Mouse (Mus musculus) lung, postnatal 10 days (tissue): ENCODE results near the gene Cfl1.

Source experiments
- DNase-seq: peaks from one replicate; pipeline ENCODE4 v3.0.0; 2021

The Cfl1 gene

DNA sequence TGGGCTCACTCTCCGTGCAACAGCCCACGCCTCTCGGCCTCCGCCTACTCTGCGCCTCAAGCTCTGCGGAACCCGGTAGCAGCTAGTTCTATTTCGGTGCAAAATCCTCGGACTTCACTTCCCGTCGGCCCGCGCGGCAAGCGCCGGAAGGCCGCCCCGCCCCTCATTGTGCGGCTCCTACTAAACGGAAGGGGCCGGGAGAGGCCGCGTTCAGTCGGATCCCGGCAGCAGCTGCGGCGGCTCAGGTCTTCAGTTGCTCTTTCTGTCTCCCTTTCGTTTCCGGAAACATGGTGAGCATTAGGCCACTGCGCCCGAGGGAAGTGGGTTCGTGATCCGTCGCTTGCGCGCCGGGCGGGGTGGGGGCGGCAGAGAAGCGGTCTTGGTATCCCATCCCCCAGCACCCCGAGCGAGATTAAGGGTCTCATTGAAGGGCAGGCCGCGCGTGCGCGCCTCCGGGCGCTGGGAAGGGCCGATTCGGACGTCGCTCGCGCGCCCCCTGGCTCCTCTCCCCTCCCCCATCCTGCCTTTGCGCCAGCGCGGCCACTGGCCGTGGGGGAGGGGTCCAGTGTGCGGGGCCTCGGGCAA lies at the start of gene Cfl1:
TSS of gene Cfl1 (plus strand) at position 143 of the 585 bp plus-strand sequence.
- peak; percentile 98 for DNase-seq

DNA sequence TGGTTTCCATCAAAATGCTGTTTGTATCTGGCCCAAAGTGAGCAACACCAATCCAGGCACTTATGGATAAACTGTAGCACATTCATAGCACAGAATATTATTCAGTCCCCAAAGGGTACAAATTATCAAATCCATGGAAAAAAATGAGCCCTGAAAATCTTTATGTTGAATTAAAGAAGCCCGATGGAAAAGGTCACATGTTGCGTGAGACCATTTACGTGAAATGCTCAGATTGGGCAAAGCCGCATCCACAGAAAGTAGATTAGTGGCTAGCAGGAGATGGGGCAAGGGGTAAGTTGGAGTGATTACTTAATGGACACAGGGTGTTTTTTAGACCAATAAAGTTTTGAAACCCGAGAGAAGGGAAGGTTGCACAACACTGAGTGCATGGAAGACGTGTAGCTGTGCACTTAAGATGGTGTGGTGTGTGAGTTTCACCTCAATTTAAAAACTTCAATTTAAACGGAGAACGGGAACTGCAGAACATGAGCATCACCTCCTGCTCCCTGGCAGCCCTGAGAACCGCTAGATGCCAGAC lies 45.8 kb upstream of the Cfl1 start:
- no peak for DNase-seq

DNA sequence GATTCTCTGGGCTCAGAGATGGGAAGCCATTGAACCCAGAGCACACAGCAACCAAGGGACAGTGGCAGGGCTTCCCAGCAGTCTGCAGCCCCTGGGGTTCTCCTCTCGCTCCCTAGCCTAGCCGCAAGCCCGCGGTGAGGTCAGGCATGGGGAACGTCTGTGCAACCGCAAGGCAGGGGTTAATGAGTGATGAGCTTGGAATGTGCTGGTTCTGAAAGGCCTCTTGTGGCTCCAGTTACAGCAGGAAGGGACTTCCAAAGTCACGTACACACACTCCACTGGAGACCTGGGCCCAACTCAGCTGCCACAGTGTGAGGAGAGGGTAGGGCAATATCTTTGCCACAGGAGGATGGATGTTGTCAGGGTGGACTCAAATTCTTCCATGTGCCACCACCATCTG lies 45.3 kb upstream of the Cfl1 start:
- no peak for DNase-seq

DNA sequence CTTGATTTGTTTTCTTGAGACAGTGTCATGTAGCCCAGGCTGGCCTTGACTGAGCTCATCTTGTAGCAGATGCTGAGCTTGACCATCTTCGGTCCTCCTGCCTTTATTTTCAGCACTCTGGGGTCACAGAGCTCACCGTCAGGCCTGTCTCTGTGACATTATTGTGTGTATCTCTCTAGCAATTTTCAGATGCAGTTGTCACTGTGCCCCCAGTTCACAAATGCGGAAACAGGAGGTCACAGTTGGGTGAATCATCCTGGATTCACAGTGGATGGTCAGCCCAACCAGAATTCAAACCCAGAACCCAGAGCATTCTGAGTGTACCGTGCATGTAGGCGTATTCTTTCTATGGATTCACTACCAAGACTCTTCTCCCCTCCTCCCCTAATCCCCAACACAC lies 44.5 kb upstream of the Cfl1 start:
- DNase-seq = no peak

DNA sequence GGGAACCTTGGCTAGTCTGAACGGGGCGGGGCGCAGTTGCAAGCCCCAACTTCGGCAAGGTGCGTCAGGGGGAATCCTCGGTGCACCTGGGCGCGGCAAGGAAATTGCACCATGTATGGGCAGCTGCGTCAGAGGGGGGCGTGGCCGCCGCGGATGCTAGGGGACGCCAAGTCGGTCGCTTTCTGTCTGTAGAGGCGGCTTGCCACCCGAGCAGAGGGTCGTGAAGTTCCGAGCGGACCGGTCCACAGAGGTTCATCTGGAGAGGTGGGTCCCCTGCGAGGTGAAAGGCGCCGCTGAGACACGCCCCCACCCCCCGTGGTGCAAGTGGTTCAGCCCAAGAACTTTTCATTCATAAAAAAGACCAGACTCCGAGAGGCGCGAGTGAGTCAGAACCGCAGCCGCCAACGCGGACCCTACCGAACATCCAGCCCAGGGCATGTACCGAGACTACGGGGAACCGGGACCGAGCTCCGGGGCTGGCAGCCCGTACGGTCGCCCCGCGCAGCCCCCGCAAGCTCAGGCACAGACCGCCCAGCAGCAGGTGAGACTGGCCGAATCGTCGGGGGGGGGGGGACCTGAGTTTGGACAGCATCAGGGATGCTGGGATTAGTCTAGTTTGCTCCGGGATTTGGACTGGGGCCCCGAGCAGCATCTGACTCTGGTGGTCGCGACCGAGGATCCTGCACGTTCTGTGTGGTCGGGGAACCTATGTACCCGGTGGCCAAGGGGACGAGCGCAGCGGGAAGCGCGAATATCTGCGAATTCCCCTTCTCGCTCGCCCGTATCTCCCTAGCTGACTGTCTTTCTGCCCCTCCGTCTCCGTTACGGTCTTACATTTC lies 42.5 kb upstream of the Cfl1 start, which contains the start of gene Fosl1:
TSS of gene Fosl1 (plus strand) at position 33 of the 839 bp plus-strand sequence.
- peak; percentile 78 for DNase-seq

DNA sequence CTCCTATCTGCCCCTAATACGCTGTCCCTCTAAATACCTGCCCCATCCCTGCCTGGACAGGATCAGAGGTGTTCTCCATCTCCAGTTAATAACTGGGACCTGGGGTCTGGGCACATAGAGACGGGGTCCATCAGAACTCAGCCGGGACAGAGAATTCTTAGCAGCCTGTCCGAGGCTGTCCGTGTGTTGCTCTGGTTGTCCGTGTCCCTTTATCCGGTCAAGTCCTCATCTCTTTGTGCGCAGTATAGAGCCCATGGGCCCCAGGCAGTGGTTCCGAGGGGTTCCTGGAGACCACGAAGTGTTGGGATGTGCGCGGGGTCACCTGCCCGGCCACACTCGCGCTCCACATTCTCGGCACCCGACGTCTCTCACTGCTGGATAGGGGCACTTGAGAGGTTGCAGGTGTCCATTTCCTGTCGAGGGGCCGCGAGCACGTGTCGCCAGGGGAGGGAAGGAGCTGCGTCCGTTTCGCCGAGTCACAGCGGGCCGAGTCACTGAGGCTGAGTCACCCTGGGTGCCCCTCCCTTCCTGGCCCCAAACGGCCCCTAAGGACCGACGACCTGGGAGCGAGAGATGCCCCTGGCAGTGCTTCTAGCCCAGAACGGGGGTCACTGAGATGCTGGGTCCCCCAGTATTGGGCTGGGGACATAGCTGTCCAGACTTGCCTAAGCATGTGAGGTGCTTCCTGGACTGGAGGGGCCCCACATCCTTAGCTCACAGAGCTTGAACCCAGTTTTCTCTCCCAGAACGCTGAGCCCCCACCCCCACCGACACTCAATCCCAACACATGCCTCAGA lies 41.7 kb upstream of the Cfl1 start:
- no peak for DNase-seq

DNA sequence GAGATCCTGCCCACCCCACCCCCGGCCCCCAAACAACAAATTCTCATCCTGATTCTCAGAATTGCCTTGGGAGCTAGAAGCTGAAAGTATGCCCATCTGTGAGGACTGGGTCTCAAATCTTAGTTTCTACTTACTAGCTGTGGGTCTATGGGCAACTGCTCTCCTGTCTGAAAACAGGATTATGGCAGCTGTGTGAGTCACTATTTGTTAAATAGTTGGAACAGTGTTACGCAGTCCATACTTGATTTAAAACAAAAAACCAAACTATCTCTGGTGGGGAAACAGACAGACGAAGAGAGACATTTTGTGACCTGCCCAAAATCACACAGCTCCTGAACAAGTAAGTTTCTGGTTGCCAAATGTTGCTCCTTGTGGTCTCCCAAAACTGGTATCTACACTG lies 40.6 kb upstream of the Cfl1 start:
- no peak for DNase-seq

DNA sequence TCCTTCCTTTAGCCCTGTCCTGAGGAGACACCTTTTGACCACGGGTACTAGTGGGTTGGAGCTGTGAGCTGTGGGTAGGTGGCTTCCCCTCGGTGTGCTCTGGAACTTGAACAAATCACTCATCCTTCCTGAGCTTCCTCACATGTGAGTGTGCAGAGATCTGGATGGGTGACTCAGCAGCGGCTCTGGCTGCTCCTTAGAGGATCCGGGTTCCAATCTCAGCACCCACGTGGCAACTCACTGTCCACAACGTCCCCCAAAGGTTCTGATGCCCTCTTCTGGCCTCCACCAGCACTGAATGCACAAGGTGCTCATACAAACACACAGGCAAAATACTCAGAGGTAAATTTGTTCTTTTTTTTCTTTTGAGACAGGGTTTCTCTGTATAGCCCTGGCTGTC lies 38.5 kb upstream of the Cfl1 start:
- DNase-seq = no peak

DNA sequence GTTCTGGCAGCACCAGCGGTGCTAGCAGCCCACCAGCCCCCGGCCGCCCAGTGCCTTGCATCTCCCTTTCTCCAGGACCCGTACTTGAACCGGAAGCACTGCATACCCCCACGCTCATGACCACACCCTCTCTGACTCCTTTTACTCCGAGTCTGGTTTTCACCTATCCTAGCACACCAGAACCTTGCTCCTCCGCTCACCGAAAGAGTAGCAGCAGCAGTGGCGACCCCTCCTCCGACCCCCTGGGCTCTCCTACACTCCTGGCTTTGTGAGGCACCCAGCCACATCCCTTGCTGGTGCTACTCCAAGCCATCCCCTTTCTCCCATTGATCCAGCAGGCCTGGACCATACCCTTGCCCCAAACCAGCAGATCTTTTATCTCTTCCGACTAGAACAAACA lies 35.2 kb upstream of the Cfl1 start:
- no peak for DNase-seq

DNA sequence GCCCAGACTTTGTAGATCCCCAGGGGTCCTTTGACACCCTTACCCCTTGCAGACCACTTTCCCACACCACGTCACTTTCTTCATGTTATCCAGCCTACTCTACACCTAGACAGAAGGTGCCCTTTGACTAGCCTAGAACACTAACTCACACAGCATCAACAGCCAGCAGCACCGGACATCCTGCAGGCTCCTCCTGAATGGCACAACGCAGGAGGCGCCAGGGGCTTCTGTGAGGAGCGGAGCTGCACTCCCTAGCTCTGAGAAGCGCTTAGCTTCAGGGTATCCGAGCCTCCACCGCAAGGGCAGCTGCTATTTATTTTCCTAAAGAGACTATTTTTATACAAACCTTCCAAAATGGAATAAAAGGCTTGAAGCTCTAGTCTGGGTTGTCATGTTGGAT lies 34.7 kb upstream of the Cfl1 start:
- DNase-seq = no peak

DNA sequence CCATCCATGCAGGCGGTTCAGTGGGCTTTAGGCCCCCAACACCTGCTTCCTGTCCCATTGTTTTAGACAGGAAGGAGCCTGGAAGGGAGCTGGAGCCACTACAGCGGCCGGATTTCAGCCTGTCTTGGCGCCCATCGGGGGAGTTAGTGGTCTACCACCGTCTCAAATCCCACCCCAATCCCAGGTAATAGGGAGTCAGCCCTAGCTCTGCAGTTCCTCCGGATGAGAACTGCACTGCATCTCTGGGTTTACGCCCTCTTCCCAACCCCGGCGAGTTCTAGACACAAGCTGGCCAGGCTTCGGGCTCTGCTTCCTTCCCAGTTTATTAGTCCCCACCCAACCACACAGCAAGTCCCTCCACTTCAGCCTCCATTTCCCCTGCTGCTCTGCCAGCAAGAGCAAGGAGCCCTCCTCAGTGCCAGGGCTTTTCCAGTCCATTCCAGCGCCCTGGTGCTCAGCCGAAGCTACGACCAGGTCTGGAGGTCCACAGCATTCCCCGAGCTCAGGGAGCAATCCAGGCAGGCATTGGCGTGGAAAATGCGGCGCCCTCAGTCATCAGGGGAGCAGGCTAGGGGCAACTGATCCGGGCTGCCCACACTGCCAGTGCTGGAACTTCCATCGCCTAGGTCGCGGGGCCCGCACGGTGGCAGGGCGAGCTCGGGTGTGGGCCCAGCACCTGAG lies 33.9 kb upstream of the Cfl1 start:
- peak; percentile 70 for DNase-seq

DNA sequence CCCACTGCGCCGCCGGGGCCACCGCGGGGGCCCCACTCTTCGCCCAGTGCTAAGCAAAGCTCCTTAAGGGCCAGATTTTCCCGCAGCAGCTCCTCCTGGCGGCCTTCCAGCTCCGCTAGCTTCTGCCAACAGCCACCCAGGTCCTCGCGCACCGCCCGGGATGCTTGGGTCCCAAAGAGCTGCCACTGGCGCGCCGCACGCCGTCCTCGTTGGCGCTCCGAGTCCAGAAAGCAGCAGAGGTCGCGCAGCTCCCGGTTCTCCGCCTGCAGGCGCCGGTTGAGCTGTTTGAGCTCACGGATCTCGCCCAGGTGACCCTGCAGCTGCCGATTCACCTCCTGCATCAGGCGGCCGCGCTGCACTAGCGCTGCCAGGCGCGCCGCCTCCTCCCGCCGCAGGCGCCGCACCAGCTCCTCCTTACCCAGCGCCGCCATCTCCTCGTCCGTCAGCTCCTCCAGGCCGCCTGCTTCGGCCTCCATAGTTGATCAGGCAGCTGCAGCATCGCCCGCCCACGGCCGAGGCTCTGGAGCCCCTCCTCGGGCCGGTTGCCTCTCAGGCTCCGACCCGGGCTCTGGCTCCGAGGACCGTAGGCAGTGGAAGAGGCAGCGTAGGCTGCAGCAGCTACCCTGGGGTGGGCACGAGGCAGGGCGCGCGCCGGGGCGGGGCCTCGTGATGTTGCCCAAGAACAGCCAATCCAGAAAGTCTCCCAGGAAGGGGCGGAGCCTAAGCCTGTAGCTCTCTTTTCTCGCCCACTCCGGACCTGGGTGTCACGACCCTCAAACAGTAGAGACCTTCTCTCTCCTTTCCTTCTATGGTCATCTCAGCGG lies 33.1 kb upstream of the Cfl1 start:
- peak; percentile 97 for DNase-seq

DNA sequence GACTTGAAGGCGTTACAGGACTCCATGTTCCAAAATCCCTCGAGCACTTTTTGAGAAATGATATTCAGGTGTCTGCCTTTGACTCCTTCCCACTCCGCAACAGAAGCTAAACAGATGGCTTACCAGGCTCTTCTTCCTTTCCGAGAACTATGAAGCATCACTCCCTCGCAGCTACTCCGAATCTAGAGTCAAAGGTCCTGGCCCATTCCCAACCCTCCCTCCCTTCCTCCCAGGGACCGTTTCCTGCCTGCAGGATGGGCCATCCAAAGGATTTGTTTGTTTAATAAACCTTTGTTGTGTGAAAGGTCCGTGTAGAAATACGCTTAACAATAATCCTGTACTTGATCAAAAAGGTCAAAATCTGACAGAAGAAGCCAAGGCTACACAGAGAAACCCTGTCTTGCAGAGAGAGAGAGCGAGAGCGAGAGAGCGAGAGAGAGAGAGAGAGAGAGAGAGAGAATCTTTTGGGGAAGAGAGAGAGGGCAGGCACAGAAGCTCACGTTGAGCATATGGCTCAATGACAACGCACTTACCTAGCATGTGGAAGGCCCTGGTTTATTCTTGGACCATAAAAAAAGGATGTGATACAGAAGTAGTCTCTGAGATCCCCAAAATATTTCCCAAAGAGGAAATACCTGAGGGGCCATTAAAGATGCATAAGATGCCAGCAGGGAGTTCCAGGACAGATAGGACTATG lies 32.4 kb upstream of the Cfl1 start, which contains the start of gene Ccdc85b:
TSS of gene Ccdc85b (minus strand) at position 149 of the 697 bp plus-strand sequence.
- DNase-seq = no peak

DNA sequence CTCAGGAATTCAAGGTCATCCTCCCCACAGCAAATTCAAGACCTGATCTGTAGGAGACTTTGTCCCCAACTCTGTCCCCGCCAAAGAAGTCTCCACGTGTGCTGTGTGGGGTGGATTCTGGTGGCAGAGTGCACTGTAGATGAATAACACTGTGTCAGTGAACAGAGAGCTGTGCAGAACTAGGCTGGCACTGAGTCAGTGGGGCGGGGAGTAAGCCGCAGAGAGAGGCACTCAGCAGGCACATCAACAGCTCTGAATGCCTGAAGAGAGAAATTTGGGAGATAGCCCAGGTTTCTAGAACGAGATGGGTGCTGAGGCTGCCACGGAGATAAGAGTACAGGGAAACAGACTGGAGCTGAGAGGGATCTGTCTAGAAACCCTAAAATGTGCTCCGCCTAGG lies 31.2 kb upstream of the Cfl1 start:
- DNase-seq = no peak

DNA sequence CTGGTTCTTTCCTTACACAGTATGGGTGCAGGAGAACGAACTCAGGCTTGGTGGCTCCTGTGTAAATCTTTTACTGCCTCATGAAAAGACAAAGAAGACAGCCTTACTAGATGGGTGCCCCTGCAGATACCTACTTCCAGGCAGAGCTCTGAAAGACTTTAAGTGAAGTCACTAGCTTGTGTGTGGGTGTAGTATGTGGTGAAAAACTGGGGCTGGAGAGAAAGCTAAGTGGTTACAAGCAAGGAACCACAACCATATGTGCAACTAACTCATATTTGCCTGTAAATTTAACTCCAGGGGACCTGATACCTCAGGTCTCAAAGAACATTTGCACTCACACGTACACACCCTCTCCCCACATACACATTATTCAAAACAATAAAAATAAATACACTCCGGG lies 30.4 kb upstream of the Cfl1 start:
- no peak for DNase-seq

DNA sequence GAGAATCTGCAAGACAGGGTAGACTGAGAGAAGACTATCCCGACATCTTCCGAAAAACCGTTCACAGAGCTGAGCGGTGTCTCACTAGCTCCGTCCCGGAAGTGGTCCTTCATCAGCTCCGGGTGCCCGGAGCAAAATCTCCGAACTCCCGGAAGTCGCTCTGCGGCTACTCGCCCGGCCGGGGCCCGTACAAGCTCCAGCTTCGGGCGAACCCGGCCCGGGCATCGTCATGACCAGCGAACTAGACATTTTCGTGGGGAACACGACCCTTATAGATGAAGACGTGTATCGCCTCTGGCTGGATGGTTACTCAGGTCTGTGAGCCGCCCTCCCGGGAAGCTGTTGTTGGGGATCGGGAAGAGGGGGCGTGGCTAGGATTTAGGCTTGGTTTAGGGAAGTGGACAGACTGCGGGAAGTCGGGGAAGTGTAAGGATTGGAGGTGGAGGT lies 29.8 kb upstream of the Cfl1 start, which contains the start of gene Fibp:
TSS of gene Fibp (plus strand) at position 151 of the 447 bp plus-strand sequence.
- peak; percentile 93 for DNase-seq

DNA sequence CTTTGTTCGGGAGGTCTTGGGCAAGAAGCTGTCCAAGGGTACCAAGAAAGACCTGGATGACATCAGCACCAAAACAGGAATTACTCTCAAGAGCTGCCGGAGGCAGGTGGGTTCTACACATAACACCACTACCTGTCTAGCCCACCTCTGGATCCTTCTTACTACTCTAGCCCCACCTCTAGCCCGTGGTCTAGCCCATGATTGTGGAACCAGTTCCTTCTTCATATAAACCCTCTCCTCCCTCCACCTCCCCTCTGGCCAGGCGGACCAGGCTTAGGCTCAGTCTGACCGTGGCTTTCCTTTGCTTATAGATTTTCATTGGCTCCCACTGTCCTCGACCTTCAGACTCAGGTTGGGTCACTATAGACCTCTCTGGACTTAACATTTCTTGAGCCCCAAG lies 28.8 kb upstream of the Cfl1 start:
- no peak for DNase-seq

DNA sequence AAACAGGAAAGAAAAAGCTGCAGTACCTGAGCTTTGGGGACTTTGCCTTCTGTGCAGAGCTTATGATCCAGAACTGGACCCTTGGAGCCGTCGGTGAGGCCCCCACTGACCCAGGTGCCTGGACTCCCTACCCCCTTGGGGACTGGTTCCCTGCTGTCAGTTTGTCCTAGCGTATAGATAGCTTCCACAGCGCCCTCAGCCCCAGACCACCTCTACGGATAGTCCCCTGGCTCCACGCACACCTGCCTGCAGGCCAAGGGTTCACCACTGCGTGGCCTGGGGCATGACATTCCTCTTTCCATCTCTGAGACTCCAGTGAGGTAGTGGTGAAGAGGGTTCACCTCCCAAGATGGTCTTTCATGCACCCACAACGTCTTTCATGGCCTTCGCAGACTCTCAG lies 27.0 kb upstream of the Cfl1 start:
- DNase-seq = no peak

DNA sequence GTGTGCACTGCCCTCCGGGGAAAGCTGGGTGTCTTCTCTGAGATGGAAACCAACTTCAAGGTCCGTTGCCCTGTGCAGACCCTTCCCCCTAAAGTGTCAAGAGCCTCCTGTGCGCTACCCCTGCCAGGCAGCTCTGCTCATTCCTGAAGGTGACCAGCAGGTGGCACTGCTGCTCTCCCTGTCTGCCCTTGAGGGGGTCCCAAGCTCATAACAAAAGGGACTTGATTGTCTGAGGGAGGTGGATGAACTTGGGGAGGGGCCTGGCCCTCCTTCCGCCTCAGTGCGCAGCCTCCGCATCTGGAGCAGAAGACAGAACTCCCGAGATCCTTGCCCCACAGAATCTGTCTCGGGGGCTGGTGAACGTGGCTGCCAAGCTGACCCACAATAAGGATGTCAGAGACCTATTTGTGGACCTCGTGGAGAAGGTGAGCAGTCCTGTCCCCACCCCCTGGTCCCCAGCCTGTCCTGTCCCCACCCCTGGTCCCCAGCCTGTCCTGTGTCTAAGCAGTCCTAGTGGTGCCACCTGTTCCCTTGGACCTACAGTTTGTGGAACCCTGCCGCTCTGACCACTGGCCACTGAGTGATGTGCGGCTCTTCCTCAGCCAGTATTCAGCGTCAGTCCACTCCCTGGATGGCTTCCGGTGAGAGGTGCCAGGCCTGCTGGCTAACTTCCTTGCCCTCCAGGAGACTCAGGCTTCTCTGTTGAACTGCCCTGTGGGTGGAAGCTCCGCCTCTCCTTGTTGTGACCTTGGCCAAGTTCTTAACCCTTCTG lies 26.3 kb upstream of the Cfl1 start:
- peak; percentile 80 for DNase-seq

DNA sequence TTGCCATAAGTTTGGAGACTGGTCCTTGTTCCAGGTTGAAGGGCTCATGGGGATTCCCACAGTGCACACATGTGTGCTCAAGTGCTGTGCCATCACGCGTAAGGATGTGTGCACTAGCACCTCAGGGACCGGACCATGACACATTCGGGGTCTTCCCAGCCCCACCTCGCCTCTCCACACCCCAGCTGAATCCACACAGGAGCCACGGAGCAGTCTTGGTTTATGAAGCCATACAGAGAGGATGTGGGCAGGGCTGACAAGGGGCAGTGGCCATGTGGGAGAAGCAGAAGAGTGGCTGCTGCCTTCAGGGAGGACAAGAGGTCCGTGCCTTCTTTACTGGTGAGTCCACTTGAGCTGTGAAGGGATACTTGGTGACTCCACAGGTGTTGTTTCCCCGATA lies 25.2 kb upstream of the Cfl1 start:
- DNase-seq = no peak
